Mouse (Mus musculus) embryonic facial prominence, embryonic 13.5 days (tissue): ENCODE data around the gene Mylk4. TPM values are rescaled to one million over a fixed set of nuclear protein-coding genes. Genes with fewer than 3 reads are reported as not detected.

Experiments used
- ATAC-seq: fragments of 200-750 bp; cut with Nextera tagmentation; 2 replicates; pipeline ENCODE4 v1.8.0; 2017; ENCODE audit warnings: low read depth; ENCODE audit not compliant: insufficient number of reproducible peaks, insufficient read depth, low FRiP score, low TSS enrichment
- H3K27ac ChIP-seq: fragments of 300-500 bp; sonication (generic); 2 replicates; pipeline ENCODE4 v1.5.1; 2015; ENCODE audit warnings: moderate library complexity, mild to moderate bottlenecking, inconsistent platforms
- H3K27me3 ChIP-seq: fragments of 300-500 bp; sonication (generic); 2 replicates; pipeline ENCODE4 v1.6.1; 2015; ENCODE audit warnings: mild to moderate bottlenecking, inconsistent platforms
- H3K36me3 ChIP-seq: fragments of 300-500 bp; sonication (generic); 2 replicates; pipeline ENCODE4 v1.6.1; 2015; ENCODE audit warnings: mild to moderate bottlenecking, inconsistent platforms
- H3K4me1 ChIP-seq: fragments of 300-500 bp; sonication (generic); 2 replicates; pipeline ENCODE4 v1.6.1; 2015; ENCODE audit warnings: inconsistent platforms
- H3K4me2 ChIP-seq: fragments of 300-500 bp; sonication (generic); 2 replicates; pipeline ENCODE4 v1.6.1; 2015; ENCODE audit warnings: moderate library complexity, mild to moderate bottlenecking, inconsistent platforms
- H3K4me3 ChIP-seq: fragments of 300-500 bp; sonication (generic); 2 replicates; pipeline ENCODE4 v1.5.1; 2015; ENCODE audit warnings: mild to moderate bottlenecking, inconsistent platforms
- H3K9ac ChIP-seq: fragments of 300-500 bp; sonication (generic); 2 replicates; pipeline ENCODE4 v1.6.1; 2015; ENCODE audit warnings: mild to moderate bottlenecking, inconsistent platforms
- H3K9me3 ChIP-seq: fragments of 300-500 bp; sonication (generic); 2 replicates; pipeline ENCODE4 v1.6.1; 2016; ENCODE audit warnings: inconsistent platforms
- WGBS: fragments of 180-500 bp; shearing (Covaris S2); methylation state at CpG from one replicate; pipeline ENCODE4 v1.1.7; 2015; ENCODE audit warnings: mixed read lengths; 5-methylcytosine and 5-hydroxymethylcytosine counted together
- polyA plus RNA-seq: library from polyadenylated mRNA; unstranded; fragments of >200 nt; fragmentation: Nextera tagmentation; extraction: Ambion mirVana; gene quantifications from 2 replicates; pipeline ENCODE4 v1.2.1, GENCODE M21; 2015

Mylk4 gene
- polyA plus RNA-seq, result 0.77 and 1.1 TPM in 2 replicates

GRCm38 (mm10) chr13:32783816-32784215 is at the start of gene Mylk4:
TSS of gene Mylk4 (minus strand) at chr13:32783954.
- Histone ChIP-seq H3K27me3 (no peaks in the 10 kb centered on the region), H3K4me3 (no peak within 1 kb of the TSS), H3K27ac (no peak within 1 kb of the TSS), H3K9ac (no peak within 1 kb of the TSS), H3K9me3 (no peaks in the 10 kb centered on the region), H3K4me2 (no peak within 1 kb of the TSS), H3K36me3 (no peaks in the 10 kb centered on the region), H3K4me1 (no peaks in the 10 kb centered on the region)
- no peak for ATAC-seq
- 82% methylated on average over 8 of the region's 8 CpGs for WGBS

GRCm38 (mm10) chr13:32833237-32833636 is 49.5 kb upstream of the Mylk4 start:
- ATAC-seq, result no peak
- 44% methylated on average over 6 of the region's 6 CpGs for whole genome bisulfite sequencing
- H3K27ac ChIP-seq, result no peak overlapping the region
- no peaks in the 10 kb centered on the region for H3K4me1 ChIP-seq
- H3K4me2 ChIP-seq, result no peak overlapping the region
- H3K36me3 ChIP-seq, result no peaks in the 10 kb centered on the region
- H3K9ac ChIP-seq, result no peak overlapping the region
- H3K4me3 ChIP-seq, result no peak overlapping the region
- no peaks in the 10 kb centered on the region for H3K9me3 ChIP-seq
- no peaks in the 10 kb centered on the region for H3K27me3 ChIP-seq

- Histone ChIP-seq H3K27ac (no peak overlapping the region), H3K9me3 (no peaks in the 10 kb centered on the region), H3K36me3 (no peaks in the 10 kb centered on the region), H3K9ac (no peak overlapping the region), H3K27me3 (no peaks in the 10 kb centered on the region), H3K4me2 (no peak overlapping the region), H3K4me3 (no peak overlapping the region), H3K4me1 (no peaks in the 10 kb centered on the region)
- WGBS, result 63% methylated on average over 3 of the region's 3 CpGs
- no peak for ATAC-seq
Observed at GRCm38 (mm10) chr13:32832776-32833175, 49.0 kb upstream of the Mylk4 start.

GRCm38 (mm10) chr13:32831505-32832273 is 47.9 kb upstream of the Mylk4 start:
- no peak for ATAC-seq
- H3K27ac ChIP-seq, result no peak overlapping the region
- 85% methylated on average over 3 of the region's 3 CpGs for WGBS
- no peaks in the 10 kb centered on the region for H3K4me1 ChIP-seq
- no peak overlapping the region for H3K4me2 ChIP-seq
- H3K4me3 ChIP-seq, result no peak overlapping the region
- no peaks in the 10 kb centered on the region for H3K27me3 ChIP-seq
- no peak overlapping the region for H3K9ac ChIP-seq
- no peaks in the 10 kb centered on the region for H3K36me3 ChIP-seq
- no peaks in the 10 kb centered on the region for H3K9me3 ChIP-seq

- H3K9me3 ChIP-seq, result no peaks in the 10 kb centered on the region
- ATAC-seq, result no peak
- H3K27ac ChIP-seq, result no peak overlapping the region
- H3K4me3 ChIP-seq, result no peak overlapping the region
- no peaks in the 10 kb centered on the region for H3K4me1 ChIP-seq
- WGBS, result 80% methylated on average over 4 of the region's 4 CpGs
- H3K9ac ChIP-seq, result no peak overlapping the region
- H3K36me3 ChIP-seq, result no peaks in the 10 kb centered on the region
- H3K27me3 ChIP-seq, result no peaks in the 10 kb centered on the region
- H3K4me2 ChIP-seq, result no peak overlapping the region
Observed at GRCm38 (mm10) chr13:32828886-32829285, 45.1 kb upstream of the Mylk4 start.

- H3K4me2 ChIP-seq, result no peak overlapping the region
- H3K9me3 ChIP-seq, result no peaks in the 10 kb centered on the region
- H3K9ac ChIP-seq, result no peak overlapping the region
- H3K4me3 ChIP-seq, result no peak overlapping the region
- H3K36me3 ChIP-seq, result no peaks in the 10 kb centered on the region
- no peaks in the 10 kb centered on the region for H3K27me3 ChIP-seq
- ATAC-seq, result no peak
- no peaks in the 10 kb centered on the region for H3K4me1 ChIP-seq
- no peak overlapping the region for H3K27ac ChIP-seq
- 53% methylated on average over 4 of the region's 4 CpGs for WGBS
Observed at GRCm38 (mm10) chr13:32827951-32828350, 44.2 kb upstream of the Mylk4 start.

- H3K9me3 ChIP-seq, result no peaks in the 10 kb centered on the region
Observed at GRCm38 (mm10) chr13:32827111-32827822, 43.5 kb upstream of the Mylk4 start.

GRCm38 (mm10) chr13:32825546-32825945 is 41.8 kb upstream of the Mylk4 start:
- WGBS, result 92% methylated on average over 8 of the region's 8 CpGs
- Histone ChIP-seq H3K36me3 (peaks cover 18% of the 10 kb centered on the region), H3K4me2 (no peak overlapping the region), H3K4me1 (no peaks in the 10 kb centered on the region), H3K9ac (no peak overlapping the region), H3K27me3 (no peaks in the 10 kb centered on the region), H3K27ac (no peak overlapping the region), H3K9me3 (no peaks in the 10 kb centered on the region), H3K4me3 (no peak overlapping the region)
- no peak for ATAC-seq

More at GRCm38 (mm10) chr13:32827111-32827822, 43.5 kb upstream of the Mylk4 start:
- Histone ChIP-seq H3K36me3 (peaks cover 2% of the 10 kb centered on the region; the same call in 1 of the 2 replicates), H3K27me3 (no peaks in the 10 kb centered on the region), H3K9ac (no peak overlapping the region), H3K4me2 (no peak overlapping the region), H3K4me1 (no peaks in the 10 kb centered on the region), H3K27ac (no peak overlapping the region), H3K4me3 (no peak overlapping the region)
- no peak for ATAC-seq
- WGBS, result 80% methylated on average over 3 of the region's 3 CpGs

- no peak overlapping the region for H3K9ac ChIP-seq
- H3K27me3 ChIP-seq, result no peaks in the 10 kb centered on the region
- ATAC-seq, result no peak
- H3K4me3 ChIP-seq, result no peak overlapping the region
- H3K36me3 ChIP-seq, result peaks cover 27% of the 10 kb centered on the region
- 77% methylated on average over 6 of the region's 6 CpGs for WGBS
- no peak overlapping the region for H3K4me2 ChIP-seq
- H3K9me3 ChIP-seq, result no peaks in the 10 kb centered on the region
- H3K4me1 ChIP-seq, result no peaks in the 10 kb centered on the region
- H3K27ac ChIP-seq, result no peak overlapping the region
Observed at GRCm38 (mm10) chr13:32824377-32825330, 40.9 kb upstream of the Mylk4 start.

- Histone ChIP-seq H3K9ac (no peak overlapping the region), H3K4me1 (no peaks in the 10 kb centered on the region), H3K9me3 (no peaks in the 10 kb centered on the region), H3K27me3 (no peaks in the 10 kb centered on the region), H3K36me3 (peaks cover 37% of the 10 kb centered on the region), H3K4me2 (no peak overlapping the region), H3K4me3 (no peak overlapping the region), H3K27ac (no peak overlapping the region)
- 76% methylated on average over 6 of the region's 6 CpGs for WGBS
- no peak for ATAC-seq
Observed at GRCm38 (mm10) chr13:32823126-32823525, 39.4 kb upstream of the Mylk4 start.

GRCm38 (mm10) chr13:32821671-32822070 is 37.9 kb upstream of the Mylk4 start:
- H3K4me3 ChIP-seq, result no peak overlapping the region
- ATAC-seq, result no peak
- H3K9me3 ChIP-seq, result no peaks in the 10 kb centered on the region
- no peak overlapping the region for H3K9ac ChIP-seq
- H3K27me3 ChIP-seq, result no peaks in the 10 kb centered on the region
- no peak overlapping the region for H3K27ac ChIP-seq
- H3K4me2 ChIP-seq, result no peak overlapping the region
- peaks cover 49% of the 10 kb centered on the region for H3K36me3 ChIP-seq
- no peaks in the 10 kb centered on the region for H3K4me1 ChIP-seq
- 98% methylated on average over 4 of the region's 4 CpGs for WGBS
